Mouse (Mus musculus) adrenal gland, adult 2 months (tissue): ENCODE measurements around the gene Lrrc4c. TPM values are rescaled to one million over a fixed set of nuclear protein-coding genes. Genes with fewer than 3 reads are reported as not detected.

Source experiments
- DNase-seq: peaks from one replicate; pipeline ENCODE4 v3.0.0; 2021
- polyA plus RNA-seq: library from polyadenylated mRNA; depleted of rRNA; stranded (reverse); fragments of >200 nt; gene quantifications from 2 replicates; pipeline ENCODE4 v1.2.3, GENCODE M21; 2012
- total RNA-seq, 2 experiments: library from RNA; stranded (reverse); gene quantifications; 2 replicates each; pipeline ENCODE4 v1.2.3; 2021

Lrrc4c gene
- total and polyA plus RNA-seq, 3 experiments = 0.29 to 5.1 (median 2.9) TPM

DNA sequence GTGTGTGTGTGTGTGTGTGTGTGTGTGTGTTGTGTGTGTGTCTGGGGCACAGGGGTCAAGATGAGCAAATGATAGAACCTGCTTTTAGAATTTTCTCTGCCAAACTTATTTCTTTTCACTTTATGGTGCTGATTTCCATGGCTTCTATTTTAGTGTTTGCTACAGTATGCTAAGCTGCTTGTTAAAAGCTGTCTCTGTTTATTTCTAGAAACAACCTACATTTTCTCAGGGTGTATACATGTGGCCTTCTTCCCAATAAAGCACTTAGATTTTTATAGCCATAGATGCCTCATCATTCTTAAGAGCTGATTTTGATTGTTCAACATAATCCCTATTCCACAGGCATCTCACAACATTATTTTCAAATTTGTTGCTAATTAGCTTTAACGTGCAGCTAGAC lies 229.2 kb downstream of the Lrrc4c start:
- DNase-seq = no peak

DNA sequence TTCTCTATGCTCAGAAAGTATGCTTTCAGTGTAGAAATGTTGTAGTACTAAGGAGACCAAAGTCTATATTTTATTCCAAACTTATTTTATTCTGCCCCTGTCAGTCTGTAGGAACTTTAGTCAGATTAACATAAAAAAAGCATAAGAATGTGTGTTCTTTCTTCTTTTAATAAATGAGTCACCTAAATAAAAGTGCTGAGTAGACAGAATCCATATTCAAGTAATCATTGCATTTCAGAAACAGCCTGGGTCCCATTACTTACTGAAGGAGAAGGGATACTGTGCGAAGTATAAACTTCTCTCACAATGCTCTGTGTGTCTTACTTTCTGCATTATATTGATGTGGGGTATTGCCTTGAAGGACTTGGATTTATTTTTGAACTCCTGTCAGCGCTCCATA lies 255.8 kb downstream of the Lrrc4c start:
- DNase-seq = no peak

- DNase-seq = no peak
Observed at GRCm38 (mm10) chr2:96577701-96578100, 259.7 kb downstream of the Lrrc4c start.

DNA sequence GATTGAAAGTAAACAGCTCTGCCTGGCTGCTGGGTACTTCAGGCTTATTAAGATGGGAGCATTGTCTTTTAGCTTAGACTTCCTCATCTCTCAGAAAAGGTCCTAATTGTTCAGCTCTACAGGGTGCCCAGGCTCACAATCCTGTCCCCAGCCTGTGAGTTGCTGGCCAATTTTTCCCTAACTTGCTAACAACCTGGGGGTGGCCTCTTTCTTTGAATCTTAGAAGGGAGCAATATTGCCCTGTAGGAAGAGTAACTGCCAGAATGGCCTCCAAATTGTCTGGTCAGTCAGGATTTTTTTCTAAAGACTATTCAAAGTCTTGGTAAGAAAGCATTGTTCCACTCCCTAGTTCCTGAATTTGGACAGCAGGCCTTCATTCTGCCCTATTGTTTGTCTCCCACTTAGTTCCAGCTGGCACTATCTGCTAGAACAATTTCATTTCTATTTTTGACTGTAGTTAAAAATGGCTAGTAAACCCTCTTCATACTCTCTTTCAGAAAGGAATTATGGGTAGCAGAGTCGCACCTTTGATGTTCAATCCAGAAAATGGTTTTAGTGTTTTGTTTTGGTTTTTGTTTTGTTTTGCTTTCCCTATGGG lies 262.3 kb downstream of the Lrrc4c start:
- DNase-seq = no peak

DNA sequence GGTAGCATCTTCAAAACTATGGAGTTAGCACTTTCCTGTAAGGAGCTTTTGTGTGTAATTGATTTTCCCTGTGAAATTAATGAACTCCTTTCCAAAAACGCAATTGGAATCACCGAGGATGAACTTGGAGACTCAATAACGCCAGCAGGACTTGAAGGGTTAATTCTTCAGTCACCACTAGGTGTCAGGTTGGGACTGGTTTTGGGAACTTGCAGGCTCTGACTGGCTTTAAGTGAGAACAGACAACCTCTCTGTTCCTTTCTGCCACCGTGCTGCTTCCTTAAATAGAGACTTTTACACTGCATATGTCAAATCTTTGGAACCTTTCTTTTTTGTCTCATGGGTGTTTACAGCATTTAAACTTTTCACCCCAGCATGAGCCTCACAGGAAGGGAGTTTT lies 267.7 kb downstream of the Lrrc4c start:
- DNase-seq = peak; percentile 7

- no peak for DNase-seq
Observed at GRCm38 (mm10) chr2:96604801-96605200, 286.8 kb downstream of the Lrrc4c start.

GRCm38 (mm10) chr2:96614121-96614520 lies 296.2 kb downstream of the Lrrc4c start:
- DNase-seq = no peak

GRCm38 (mm10) chr2:96618691-96619205 lies 300.8 kb downstream of the Lrrc4c start:
- DNase-seq = no peak

DNA sequence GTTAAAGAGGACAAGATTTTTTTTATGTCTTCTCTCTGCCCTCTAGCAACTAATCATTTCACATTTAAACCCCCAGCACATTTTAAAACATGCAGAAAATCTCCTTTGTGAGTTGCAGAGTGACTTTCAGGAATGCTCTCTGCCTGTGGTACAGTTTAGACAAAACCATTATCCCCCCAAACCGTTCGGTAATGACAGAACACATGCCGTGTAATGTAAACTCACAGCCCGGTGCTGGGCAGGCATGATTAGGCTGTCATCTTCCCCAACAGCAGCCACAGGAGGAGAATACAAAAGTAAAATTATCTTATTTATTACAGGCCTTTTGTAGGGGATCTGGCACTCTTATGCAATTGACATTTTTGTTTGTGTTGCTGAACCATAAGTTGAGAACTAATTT lies 349.1 kb downstream of the Lrrc4c start:
- DNase-seq = no peak

GRCm38 (mm10) chr2:96681806-96682205 lies 363.8 kb downstream of the Lrrc4c start:
- DNase-seq = no peak

DNA sequence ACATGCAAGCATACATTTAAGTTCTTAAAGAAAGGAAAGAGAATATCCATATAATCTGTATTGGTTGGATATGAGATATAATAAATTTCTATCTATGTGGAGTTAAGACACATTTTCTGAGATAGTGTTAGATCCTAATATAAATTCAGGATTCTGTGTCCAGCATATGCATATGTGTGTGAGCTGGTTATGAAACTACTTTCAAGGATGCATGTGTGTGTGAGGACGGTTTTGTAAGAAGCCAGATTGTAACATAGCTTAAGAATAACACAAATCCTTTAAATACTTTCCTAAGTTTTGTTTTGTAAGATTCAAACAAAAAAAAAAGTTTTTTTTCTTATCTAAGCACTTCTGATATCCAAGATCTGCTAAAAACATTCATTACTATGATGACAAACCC lies 367.4 kb downstream of the Lrrc4c start:
- no peak for DNase-seq

DNA sequence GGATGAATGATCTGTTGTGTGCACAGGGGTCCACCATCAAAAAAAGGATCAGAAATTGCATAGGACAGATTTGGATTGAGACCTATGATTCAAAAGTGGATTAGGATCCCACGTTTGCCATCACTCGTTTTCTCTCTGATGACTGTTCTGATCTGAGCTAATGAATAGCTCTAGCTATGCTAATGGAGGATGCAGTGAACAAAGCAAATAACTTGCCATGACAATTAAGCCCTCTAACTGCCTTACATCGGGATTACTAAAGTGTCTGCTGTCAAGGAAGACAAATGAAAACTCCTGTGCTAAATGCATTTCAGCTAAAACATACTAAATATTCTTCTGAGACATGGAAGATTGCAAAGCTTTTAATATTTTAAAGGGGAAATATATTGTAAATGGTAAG lies 387.0 kb downstream of the Lrrc4c start:
- DNase-seq = no peak

GRCm38 (mm10) chr2:96707772-96708350 lies 389.9 kb downstream of the Lrrc4c start:
- DNase-seq = no peak

GRCm38 (mm10) chr2:96714561-96714960 lies 396.6 kb downstream of the Lrrc4c start:
- DNase-seq = no peak

- no peak for DNase-seq
Observed at GRCm38 (mm10) chr2:96717353-96717752, 399.4 kb downstream of the Lrrc4c start.

GRCm38 (mm10) chr2:96723395-96723794 lies 405.4 kb downstream of the Lrrc4c start:
- DNase-seq = no peak

DNA sequence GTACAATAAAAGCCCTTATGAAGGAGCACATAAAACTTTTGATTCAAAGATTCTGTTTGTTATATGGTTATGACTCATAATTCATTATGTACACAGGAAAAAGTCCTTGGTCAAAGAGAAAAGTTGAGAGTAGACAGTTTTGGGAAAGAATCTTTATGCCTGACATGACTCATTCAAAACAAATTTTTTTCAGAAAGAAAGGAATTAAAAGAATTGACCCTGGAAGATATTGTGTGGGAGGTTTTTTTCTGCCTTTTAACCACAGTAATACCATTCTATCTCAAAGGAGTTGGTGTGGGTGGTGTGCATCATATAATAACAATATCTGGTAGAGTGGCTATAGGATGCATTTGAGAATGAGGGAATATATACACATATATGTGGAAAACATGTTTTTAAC lies 418.1 kb downstream of the Lrrc4c start:
- DNase-seq = no peak

- no peak for DNase-seq
Observed at GRCm38 (mm10) chr2:96755066-96755465, 437.1 kb downstream of the Lrrc4c start.

DNA sequence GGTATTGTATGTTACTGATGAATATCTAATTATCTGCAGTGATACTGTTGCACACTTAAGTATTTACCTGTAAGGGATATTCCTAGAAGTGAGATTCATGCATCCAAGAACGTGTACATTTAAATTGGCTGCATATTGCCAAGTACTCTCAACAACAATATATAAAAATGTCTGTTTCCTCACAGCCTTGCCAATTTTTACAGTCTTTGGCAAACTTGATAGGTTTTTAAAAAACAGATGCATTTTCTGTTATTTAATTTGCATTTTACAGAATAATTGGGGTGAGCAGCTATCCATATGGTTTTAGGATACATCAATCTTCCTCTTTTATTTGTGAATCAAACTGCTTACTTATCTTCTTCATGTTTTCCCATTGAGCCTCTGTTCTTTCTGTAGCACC lies 439.7 kb downstream of the Lrrc4c start:
- no peak for DNase-seq

DNA sequence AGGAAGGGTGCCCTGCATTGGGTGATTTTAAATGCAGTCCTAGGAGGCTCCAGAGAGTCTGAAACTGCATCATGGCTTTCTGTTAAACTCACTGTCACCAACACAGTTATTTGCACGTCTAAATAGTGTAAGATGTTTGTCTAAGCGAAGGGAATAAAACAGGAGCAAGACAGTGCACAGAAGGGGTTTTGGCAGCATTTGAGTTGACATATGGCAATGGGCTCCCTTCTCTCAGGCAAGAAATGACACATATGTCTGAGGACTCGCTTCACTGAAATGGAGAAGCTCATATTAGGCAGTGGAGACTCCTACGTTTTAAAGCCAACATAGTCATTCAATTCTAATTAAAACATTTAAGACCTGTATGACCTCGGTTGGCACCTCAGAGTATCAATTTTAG lies 445.6 kb downstream of the Lrrc4c start:
- no peak for DNase-seq

- DNase-seq = no peak
Observed at GRCm38 (mm10) chr2:96775376-96775775, 457.4 kb downstream of the Lrrc4c start.

DNA sequence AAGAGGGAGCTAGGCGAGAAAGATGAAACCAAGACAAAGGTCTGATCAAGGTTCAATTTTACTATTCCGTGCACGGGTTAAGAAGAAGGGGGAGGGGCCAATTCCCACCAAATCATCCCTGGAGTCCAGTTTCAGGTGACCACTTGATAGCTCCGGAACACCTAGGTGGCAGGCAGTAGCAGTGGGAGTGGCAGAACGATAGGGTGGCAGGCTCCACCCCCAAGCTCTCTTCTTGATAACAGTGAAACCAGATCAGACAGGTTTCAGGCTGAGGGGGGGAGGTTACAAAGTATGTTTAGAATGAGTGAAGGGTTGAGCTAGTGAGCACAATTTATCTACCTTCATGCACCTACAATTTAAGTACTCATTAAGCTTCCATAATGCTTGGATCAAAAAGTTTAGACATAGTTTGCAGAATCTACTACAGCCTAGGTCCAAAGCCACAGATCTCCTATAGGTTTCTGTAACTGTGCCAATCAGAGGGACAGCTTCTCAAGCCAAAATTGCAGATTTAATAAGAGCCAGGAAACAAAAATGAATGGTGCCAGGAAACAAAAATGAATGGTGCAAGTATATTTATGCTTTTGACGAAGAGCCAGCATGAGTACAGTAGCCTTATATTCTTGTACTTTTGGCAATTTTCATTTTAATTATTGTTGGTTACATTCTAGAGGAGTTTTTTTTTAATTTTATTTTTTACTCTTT lies 478.9 kb downstream of the Lrrc4c start:
- no peak for DNase-seq

GRCm38 (mm10) chr2:96850839-96851396 lies 532.9 kb downstream of the Lrrc4c start:
- DNase-seq = no peak
